Comparison of ENCODE assay signal across 26 mouse cellular contexts in genomic region chr8:4353741-4354140, GRCm38 (mm10).
"Had no signal": no experiment of that assay in that cellular context is flagged by ENCODE, and none has a peak within 500 bp of the region (broad histone marks: within the 10 kb centered on the region; RNA-seq: fewer than 3 reads in every experiment).

No protein-coding gene starts in this region.

- ATAC-seq: forebrain, embryonic 13.5 days; forebrain, embryonic 14.5 days; forebrain, embryonic 15.5 days; forebrain, embryonic 16.5 days; forebrain, postnatal 0 days had no signal

- H3K4me2 ChIP-seq: embryonic facial prominence, embryonic 12.5 days; embryonic facial prominence, embryonic 13.5 days; embryonic facial prominence, embryonic 15.5 days; forebrain, embryonic 12.5 days; forebrain, embryonic 13.5 days; forebrain, embryonic 15.5 days had no signal

- H3K9ac ChIP-seq: embryonic facial prominence, embryonic 12.5 days; embryonic facial prominence, embryonic 13.5 days; embryonic facial prominence, embryonic 15.5 days; forebrain, embryonic 12.5 days; forebrain, embryonic 13.5 days; forebrain, embryonic 15.5 days; forebrain, postnatal 0 days had no signal

- H3K36me3 ChIP-seq: embryonic facial prominence, embryonic 10.5 days; embryonic facial prominence, embryonic 12.5 days; embryonic facial prominence, embryonic 13.5 days; embryonic facial prominence, embryonic 15.5 days; forebrain, embryonic 10.5 days; forebrain, embryonic 12.5 days; forebrain, embryonic 15.5 days had no signal

- DNase-seq: cerebellum, adult 9-10 months; cerebellum, adult 9-11 months; cerebellum, postnatal 10 days; cerebellum, postnatal 14 days; cerebellum, postnatal 25 days; cerebellum, postnatal 36 days; embryo, embryonic 11 days; forebrain, postnatal 0 days; gastrocnemius, adult 2 months; gastrocnemius, postnatal 10 days; gastrocnemius, postnatal 14 days; gastrocnemius, postnatal 25 days; gastrocnemius, postnatal 36 days; heart, adult 18-20 months; heart, adult 2 months had no signal

- H3K4me3 ChIP-seq: embryonic facial prominence, embryonic 10.5 days; embryonic facial prominence, embryonic 12.5 days; embryonic facial prominence, embryonic 13.5 days; embryonic facial prominence, embryonic 15.5 days; erythroblast, embryonic 14.5 days; forebrain, embryonic 10.5 days; forebrain, embryonic 12.5 days; forebrain, embryonic 13.5 days; forebrain, embryonic 15.5 days; gastrocnemius, adult 2 months; heart, adult 2 months had no signal

- H3K9me3 ChIP-seq: embryonic facial prominence, embryonic 10.5 days; embryonic facial prominence, embryonic 12.5 days; embryonic facial prominence, embryonic 13.5 days; embryonic facial prominence, embryonic 15.5 days; forebrain, embryonic 10.5 days; forebrain, embryonic 12.5 days; forebrain, embryonic 13.5 days; forebrain, embryonic 15.5 days had no signal

- H3K27me3 ChIP-seq: embryonic facial prominence, embryonic 12.5 days; embryonic facial prominence, embryonic 13.5 days; embryonic facial prominence, embryonic 15.5 days; forebrain, embryonic 12.5 days; forebrain, embryonic 13.5 days; forebrain, embryonic 15.5 days had no signal

- H3K4me1 ChIP-seq: embryonic facial prominence, embryonic 10.5 days; embryonic facial prominence, embryonic 12.5 days; embryonic facial prominence, embryonic 13.5 days; embryonic facial prominence, embryonic 15.5 days; forebrain, embryonic 10.5 days; forebrain, embryonic 12.5 days; forebrain, embryonic 13.5 days; forebrain, embryonic 15.5 days had no signal

- H3K27ac ChIP-seq: embryonic facial prominence, embryonic 10.5 days; embryonic facial prominence, embryonic 12.5 days; embryonic facial prominence, embryonic 13.5 days; embryonic facial prominence, embryonic 15.5 days; forebrain, embryonic 10.5 days; forebrain, embryonic 12.5 days; forebrain, embryonic 13.5 days; forebrain, embryonic 15.5 days; gastrocnemius, adult 2 months; heart, adult 2 months had no signal
